Mouse (Mus musculus) neural tube, embryonic 13.5 days (tissue): ENCODE measurements around the gene Dgkh. TPM values are rescaled to one million over a fixed set of nuclear protein-coding genes. Genes with fewer than 3 reads are reported as not detected.

Experiments
- ATAC-seq: fragments of 200-750 bp; cut with Nextera tagmentation; 2 replicates; pipeline ENCODE4 v1.8.0; 2017; ENCODE audit warnings: low read depth, mild to moderate bottlenecking, moderate TSS enrichment, moderate library complexity
- H3K27ac ChIP-seq: fragments of 300-500 bp; sonication (generic); replicated peaks from 2 replicates; pipeline ENCODE4 v1.5.1; 2015; ENCODE audit warnings: moderate library complexity, mild to moderate bottlenecking, inconsistent platforms
- H3K27me3 ChIP-seq: fragments of 300-500 bp; sonication (generic); 2 replicates; pipeline ENCODE4 v1.6.1; 2015; ENCODE audit warnings: mild to moderate bottlenecking, inconsistent platforms
- H3K36me3 ChIP-seq: fragments of 300-500 bp; sonication (generic); 2 replicates; pipeline ENCODE4 v1.6.1; 2015; ENCODE audit warnings: mild to moderate bottlenecking, inconsistent platforms
- H3K4me1 ChIP-seq: fragments of 300-500 bp; sonication (generic); replicated peaks from 2 replicates; pipeline ENCODE4 v1.6.1; 2015; ENCODE audit warnings: inconsistent platforms
- H3K4me2 ChIP-seq: fragments of 300-500 bp; sonication (generic); 2 replicates; pipeline ENCODE4 v1.6.1; 2015; ENCODE audit warnings: inconsistent platforms, mild to moderate bottlenecking, moderate library complexity
- H3K4me3 ChIP-seq: fragments of 300-500 bp; sonication (generic); 2 replicates; pipeline ENCODE4 v1.5.1; 2015; ENCODE audit warnings: mild to moderate bottlenecking, inconsistent platforms
- H3K9ac ChIP-seq: fragments of 300-500 bp; sonication (generic); 2 replicates; pipeline ENCODE4 v1.6.1; 2015; ENCODE audit warnings: moderate library complexity, mild to moderate bottlenecking, inconsistent platforms
- H3K9me3 ChIP-seq: fragments of 300-500 bp; sonication (generic); 2 replicates; pipeline ENCODE4 v1.6.1; 2016; ENCODE audit warnings: inconsistent platforms
- WGBS: fragments of 180-500 bp; shearing (Covaris S2); methylation state at CpG from one replicate; pipeline ENCODE4 v1.1.7; 2015; 5-methylcytosine and 5-hydroxymethylcytosine counted together
- polyA plus RNA-seq: library from polyadenylated mRNA; unstranded; fragments of >200 nt; fragmentation: Nextera tagmentation; extraction: Ambion mirVana; gene quantifications from 2 replicates; pipeline ENCODE4 v1.2.1, GENCODE M21; 2015

Dgkh gene
- polyA plus RNA-seq, 1 experiment from 2014 or later, result 16.3 TPM

GRCm38 (mm10) chr14:78690883-78691282, 41.7 kb downstream of the Dgkh start:
- Histone ChIP-seq H3K36me3 (no peaks in the 10 kb centered on the region), H3K4me1 (peaks cover 8% of the 10 kb centered on the region; the same call in 1 of the 2 replicates), H3K9me3 (no peaks in the 10 kb centered on the region), H3K4me3 (no peak overlapping the region), H3K9ac (no peak overlapping the region), H3K4me2 (no peak overlapping the region), H3K27ac (no peak overlapping the region), H3K27me3 (no peaks in the 10 kb centered on the region)
- no peak for ATAC-seq
- 69% methylated on average over 1 of the region's 1 CpGs for WGBS

GRCm38 (mm10) chr14:78690387-78690786, 42.2 kb downstream of the Dgkh start:
- no peak overlapping the region for H3K4me2 ChIP-seq
- H3K4me1 ChIP-seq, result peaks cover 8% of the 10 kb centered on the region; the same call in 1 of the 2 replicates
- no peak overlapping the region for H3K27ac ChIP-seq
- WGBS, result 79% methylated on average over 4 of the region's 4 CpGs
- H3K36me3 ChIP-seq, result no peaks in the 10 kb centered on the region
- no peak for ATAC-seq
- no peak overlapping the region for H3K9ac ChIP-seq
- no peaks in the 10 kb centered on the region for H3K27me3 ChIP-seq
- no peak overlapping the region for H3K4me3 ChIP-seq
- H3K9me3 ChIP-seq, result no peaks in the 10 kb centered on the region

- H3K27ac ChIP-seq, result no peak overlapping the region
- H3K4me2 ChIP-seq, result no peak overlapping the region
- H3K4me3 ChIP-seq, result no peak overlapping the region
- WGBS, result 91% methylated on average over 9 of the region's 9 CpGs
- ATAC-seq, result no peak
- H3K9ac ChIP-seq, result no peak overlapping the region
- H3K4me1 ChIP-seq, result peaks cover 8% of the 10 kb centered on the region; the same call in 1 of the 2 replicates
- H3K27me3 ChIP-seq, result no peaks in the 10 kb centered on the region
- H3K36me3 ChIP-seq, result no peaks in the 10 kb centered on the region
- no peaks in the 10 kb centered on the region for H3K9me3 ChIP-seq
These were observed 42.6 kb downstream of the Dgkh start for GRCm38 (mm10) chr14:78689950-78690349.

GRCm38 (mm10) chr14:78687716-78688115, 44.9 kb downstream of the Dgkh start:
- peaks cover 8% of the 10 kb centered on the region; the same call in 1 of the 2 replicates for H3K4me1 ChIP-seq

DNA sequence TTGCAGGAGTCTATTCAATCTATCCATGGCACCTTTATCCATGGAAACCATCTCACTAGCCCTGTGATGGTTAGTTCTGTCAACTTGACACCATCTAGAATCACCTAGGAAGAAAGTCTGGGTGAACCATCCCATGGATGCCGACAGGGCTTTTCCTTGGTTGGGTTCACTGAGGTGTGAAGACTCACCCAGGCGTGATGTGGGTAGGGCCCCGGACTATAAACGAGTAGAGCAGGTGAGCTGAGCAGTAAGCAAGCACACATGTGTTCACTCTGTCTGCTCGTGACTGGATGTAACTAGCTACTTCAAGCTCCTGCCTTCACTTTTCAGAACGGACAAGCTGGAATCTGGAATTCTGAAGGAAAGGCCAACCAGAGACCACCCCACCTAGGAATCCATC, 45.9 kb downstream of the Dgkh start:
- Histone ChIP-seq H3K9ac (no peak overlapping the region), H3K9me3 (no peaks in the 10 kb centered on the region), H3K36me3 (no peaks in the 10 kb centered on the region), H3K4me3 (no peak overlapping the region), H3K27ac (no peak overlapping the region), H3K4me2 (no peak overlapping the region), H3K27me3 (no peaks in the 10 kb centered on the region), H3K4me1 (peaks cover 8% of the 10 kb centered on the region; the same call in 1 of the 2 replicates)
- 94% methylated on average over 6 of the region's 6 CpGs for WGBS
- no peak for ATAC-seq

More at GRCm38 (mm10) chr14:78687716-78688115, 44.9 kb downstream of the Dgkh start:
- 53% methylated on average over 4 of the region's 4 CpGs for WGBS
- Histone ChIP-seq H3K27me3 (no peaks in the 10 kb centered on the region), H3K9ac (no peak overlapping the region), H3K36me3 (no peaks in the 10 kb centered on the region), H3K27ac (no peak overlapping the region), H3K4me3 (no peak overlapping the region), H3K9me3 (no peaks in the 10 kb centered on the region), H3K4me2 (no peak overlapping the region)
- no peak for ATAC-seq

GRCm38 (mm10) chr14:78684171-78684570, 48.4 kb downstream of the Dgkh start:
- H3K4me2 ChIP-seq, result no peak overlapping the region
- no peak overlapping the region for H3K4me3 ChIP-seq
- ATAC-seq, result no peak

GRCm38 (mm10) chr14:78678981-78679380, 53.6 kb downstream of the Dgkh start:
- peak overlapping the region; percentile 49; the same call in 1 of the 2 replicates for H3K27ac ChIP-seq
- no peak overlapping the region for H3K4me3 ChIP-seq
- H3K4me1 ChIP-seq, result peaks cover 16% of the 10 kb centered on the region
- H3K36me3 ChIP-seq, result no peaks in the 10 kb centered on the region
- no peak overlapping the region for H3K9ac ChIP-seq
- no peak for ATAC-seq
- no peaks in the 10 kb centered on the region for H3K27me3 ChIP-seq
- no peaks in the 10 kb centered on the region for H3K9me3 ChIP-seq
- H3K4me2 ChIP-seq, result no peak overlapping the region
- 87% methylated on average over 3 of the region's 3 CpGs for WGBS

More at GRCm38 (mm10) chr14:78684171-78684570, 48.4 kb downstream of the Dgkh start:
- no peak overlapping the region for H3K27ac ChIP-seq
- no peaks in the 10 kb centered on the region for H3K9me3 ChIP-seq
- no peak overlapping the region for H3K9ac ChIP-seq
- H3K4me1 ChIP-seq, result no peaks in the 10 kb centered on the region
- H3K36me3 ChIP-seq, result no peaks in the 10 kb centered on the region
- H3K27me3 ChIP-seq, result no peaks in the 10 kb centered on the region
- 89% methylated on average over 4 of the region's 4 CpGs for WGBS

DNA sequence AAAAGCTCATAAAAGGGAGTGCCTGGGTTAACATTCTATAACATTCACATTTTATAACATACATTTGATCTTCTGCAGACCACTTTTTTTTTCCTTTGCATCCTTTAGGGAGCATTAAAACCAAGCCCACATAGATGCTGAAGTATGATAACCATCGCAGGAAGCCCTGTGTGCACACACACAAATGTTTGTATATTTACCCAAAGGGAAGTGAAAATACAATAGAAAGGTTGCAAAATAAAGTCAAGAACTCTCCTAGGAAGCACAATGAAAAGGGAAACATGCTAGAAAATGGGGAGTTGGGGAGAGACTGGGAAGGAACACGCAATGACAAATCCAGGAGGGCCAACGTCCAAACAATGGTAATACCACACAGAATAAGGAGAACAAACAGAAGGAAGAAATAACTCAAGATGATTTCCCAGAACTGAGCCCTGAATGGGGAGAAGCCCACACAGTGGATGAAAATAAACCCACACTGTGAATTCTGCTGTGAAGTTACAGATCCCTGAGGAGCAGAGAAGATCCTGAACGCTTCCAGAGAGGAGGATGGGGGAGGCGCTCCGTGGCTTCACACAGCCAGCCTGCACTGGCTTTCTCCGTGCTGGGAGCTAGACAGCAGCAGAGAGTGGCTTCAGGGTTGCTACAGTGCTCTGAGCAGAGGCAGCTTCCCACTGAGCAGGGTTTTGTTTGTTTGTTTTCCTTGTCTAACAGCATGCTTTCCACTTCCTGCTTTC, 54.6 kb downstream of the Dgkh start:
- ATAC-seq, result peak; percentile 47; the same call in 1 of the 2 replicates
- 30% methylated on average over 7 of the region's 7 CpGs for WGBS
- Histone ChIP-seq H3K4me3 (no peak overlapping the region), H3K27ac (peak overlapping the region; percentile 49), H3K36me3 (no peaks in the 10 kb centered on the region), H3K9me3 (no peaks in the 10 kb centered on the region), H3K4me2 (peak overlapping the region; percentile 15), H3K27me3 (no peaks in the 10 kb centered on the region), H3K4me1 (peaks cover 16% of the 10 kb centered on the region), H3K9ac (no peak overlapping the region)

GRCm38 (mm10) chr14:78676457-78676856, 56.1 kb downstream of the Dgkh start:
- Histone ChIP-seq H3K4me1 (peaks cover 16% of the 10 kb centered on the region), H3K27me3 (no peaks in the 10 kb centered on the region), H3K9me3 (no peaks in the 10 kb centered on the region), H3K27ac (no peak overlapping the region), H3K4me2 (no peak overlapping the region), H3K36me3 (no peaks in the 10 kb centered on the region), H3K4me3 (no peak overlapping the region), H3K9ac (no peak overlapping the region)
- 71% methylated on average over 6 of the region's 6 CpGs for WGBS
- ATAC-seq, result no peak

DNA sequence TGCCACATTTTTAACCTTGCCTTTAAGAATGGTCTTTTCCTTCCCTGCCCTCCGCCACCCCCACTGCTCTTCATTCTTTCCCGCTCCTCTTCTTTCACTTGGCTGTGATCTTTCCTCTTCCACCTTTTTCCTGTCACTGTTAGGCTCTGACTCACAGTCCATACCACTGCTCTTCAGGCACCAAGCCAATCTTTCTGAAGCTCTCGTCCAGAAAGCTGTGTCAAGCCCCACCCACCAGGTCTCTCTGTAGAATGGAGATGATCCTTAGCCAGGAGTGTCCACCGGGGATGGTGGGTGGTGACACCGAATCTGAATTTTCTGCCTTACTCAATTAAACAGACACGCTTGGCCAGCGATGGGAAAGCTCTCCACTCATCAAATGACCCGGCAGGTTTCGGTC, 58.0 kb downstream of the Dgkh start:
- H3K9me3 ChIP-seq, result no peaks in the 10 kb centered on the region
- no peaks in the 10 kb centered on the region for H3K36me3 ChIP-seq
- 88% methylated on average over 9 of the region's 9 CpGs for WGBS
- H3K9ac ChIP-seq, result no peak overlapping the region
- no peak overlapping the region for H3K27ac ChIP-seq
- peaks cover 16% of the 10 kb centered on the region for H3K4me1 ChIP-seq
- H3K27me3 ChIP-seq, result no peaks in the 10 kb centered on the region
- H3K4me3 ChIP-seq, result no peak overlapping the region
- ATAC-seq, result no peak
- no peak overlapping the region for H3K4me2 ChIP-seq

GRCm38 (mm10) chr14:78669986-78670385, 62.6 kb downstream of the Dgkh start:
- H3K27me3 ChIP-seq, result no peaks in the 10 kb centered on the region
- WGBS, result 80% methylated on average over 10 of the region's 10 CpGs
- no peak overlapping the region for H3K4me3 ChIP-seq
- no peak overlapping the region for H3K27ac ChIP-seq
- no peak overlapping the region for H3K4me2 ChIP-seq
- H3K4me1 ChIP-seq, result no peaks in the 10 kb centered on the region; the same call in 1 of the 2 replicates
- ATAC-seq, result no peak
- H3K36me3 ChIP-seq, result no peaks in the 10 kb centered on the region
- H3K9ac ChIP-seq, result no peak overlapping the region
- no peaks in the 10 kb centered on the region for H3K9me3 ChIP-seq

- Histone ChIP-seq H3K9me3 (no peaks in the 10 kb centered on the region), H3K27ac (no peak overlapping the region), H3K4me3 (no peak overlapping the region), H3K27me3 (no peaks in the 10 kb centered on the region), H3K36me3 (no peaks in the 10 kb centered on the region), H3K4me2 (no peak overlapping the region), H3K9ac (no peak overlapping the region), H3K4me1 (no peaks in the 10 kb centered on the region)
- peak; percentile 83 for ATAC-seq
- WGBS, result 19% methylated on average over 6 of the region's 6 CpGs
These were observed 64.3 kb downstream of the Dgkh start for GRCm38 (mm10) chr14:78668291-78668690.

GRCm38 (mm10) chr14:78667763-78668162, 64.8 kb downstream of the Dgkh start:
- Histone ChIP-seq H3K27me3 (no peaks in the 10 kb centered on the region), H3K27ac (no peak overlapping the region), H3K4me3 (no peak overlapping the region), H3K9ac (no peak overlapping the region), H3K36me3 (no peaks in the 10 kb centered on the region), H3K9me3 (no peaks in the 10 kb centered on the region), H3K4me1 (no peaks in the 10 kb centered on the region), H3K4me2 (no peak overlapping the region)
- peak; percentile 32; the same call in 1 of the 2 replicates for ATAC-seq
- WGBS, result 59% methylated on average over 5 of the region's 5 CpGs
